Mouse (Mus musculus) left cerebral cortex, postnatal 4 days (tissue): ENCODE results near the gene Serinc4. TPM values are rescaled to one million over a fixed set of nuclear protein-coding genes. Genes with fewer than 3 reads are reported as not detected.
"Not testable (repeated sequence)": the region's sequence is repeated elsewhere in the genome, so short reads cannot be mapped to it uniquely, and the experiment has no call there.

Source experiments
- DNase-seq: peaks from one replicate; pipeline ENCODE4 v3.0.0-alpha.2; 2022
- intact Hi-C: fragments of 180-260 bp; cut with DNase I; formaldehyde crosslinking; loops from one replicate; pipeline ENCODE4 v1.15.1; 2025
- total RNA-seq, 2 experiments: library from RNA; stranded (reverse); gene quantifications; 2 replicates each; pipeline ENCODE4 v1.2.3; 2021

The Serinc4 gene
- 1 to 10 TPM; 2.7 to 3.0 TPM for total RNA-seq

- intact Hi-C loops = no loop called here
- DNase-seq = peak; percentile 81
Measured at GRCm38 (mm10) chr2:121456692-121457642, at the start of gene Serinc4. Gene Serinc4 (minus strand): TSS chr2:121456781.

GRCm38 (mm10) chr2:121501550-121501949 is 45.0 kb upstream of the Serinc4 start:
- DNase-seq, intact Hi-C loops: not testable (repeated sequence)

DNA sequence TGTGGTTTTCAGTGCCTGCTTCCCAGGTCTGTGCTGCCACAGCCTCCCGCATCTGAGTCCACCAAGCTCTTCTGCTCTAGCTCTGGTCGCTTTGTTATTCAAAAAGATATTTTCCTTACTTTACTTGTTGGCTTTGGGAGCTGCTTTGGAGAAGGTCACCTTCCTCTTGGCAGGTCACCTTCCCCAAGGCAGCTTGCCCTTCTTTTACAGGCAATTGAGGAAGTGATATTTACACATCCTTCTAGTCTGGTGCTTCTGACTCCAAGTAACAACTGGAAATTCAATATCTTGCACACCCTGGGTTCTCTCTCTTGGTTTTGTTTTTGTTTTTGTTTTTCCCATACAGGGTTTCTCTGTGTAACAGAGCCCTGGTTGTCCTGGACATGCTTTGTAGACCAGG is 27.8 kb upstream of the Serinc4 start:
- intact Hi-C loops, DNase-seq: not testable (repeated sequence)

DNA sequence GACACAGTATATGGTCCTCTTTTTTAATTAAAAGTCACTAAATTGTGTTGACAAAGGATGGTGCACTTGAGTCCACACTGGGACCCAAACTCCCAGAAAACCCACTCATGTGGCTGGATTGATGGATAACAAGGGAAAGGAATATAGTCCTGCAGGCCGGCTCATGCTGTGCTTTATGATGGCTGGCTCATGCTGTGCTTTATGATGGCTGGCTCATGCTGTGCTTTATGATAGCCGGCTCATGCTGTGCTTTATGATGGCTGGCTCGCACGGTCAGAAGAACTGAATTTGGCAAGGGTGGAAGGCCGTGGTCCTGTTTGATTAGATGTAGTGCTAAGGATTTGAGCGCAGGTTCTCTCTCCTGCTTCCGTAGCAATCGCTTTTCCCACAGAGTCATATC is 27.0 kb upstream of the Serinc4 start:
- DNase-seq = no peak
- intact Hi-C loops = no loop called here

DNA sequence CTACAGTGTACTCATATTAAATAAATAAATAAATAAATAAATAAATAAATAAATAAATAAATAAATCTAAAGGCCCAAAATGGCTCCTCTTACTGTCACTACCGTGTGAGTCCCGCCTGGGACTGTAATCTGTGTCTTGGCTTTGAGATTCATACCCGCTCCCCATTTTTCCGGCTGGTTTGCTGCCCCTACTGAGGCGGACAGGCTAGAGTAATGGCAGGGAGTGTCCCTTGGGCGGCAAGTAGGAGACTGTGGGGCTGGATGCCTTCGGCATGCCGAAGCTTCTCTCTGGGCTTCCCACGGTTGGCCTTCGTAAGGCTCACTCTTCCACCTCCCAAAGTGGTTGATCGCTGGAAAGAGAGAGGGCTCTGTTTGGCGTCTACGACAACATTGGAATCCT is 24.3 kb upstream of the Serinc4 start:
- DNase-seq, intact Hi-C loops: not testable (repeated sequence)

DNA sequence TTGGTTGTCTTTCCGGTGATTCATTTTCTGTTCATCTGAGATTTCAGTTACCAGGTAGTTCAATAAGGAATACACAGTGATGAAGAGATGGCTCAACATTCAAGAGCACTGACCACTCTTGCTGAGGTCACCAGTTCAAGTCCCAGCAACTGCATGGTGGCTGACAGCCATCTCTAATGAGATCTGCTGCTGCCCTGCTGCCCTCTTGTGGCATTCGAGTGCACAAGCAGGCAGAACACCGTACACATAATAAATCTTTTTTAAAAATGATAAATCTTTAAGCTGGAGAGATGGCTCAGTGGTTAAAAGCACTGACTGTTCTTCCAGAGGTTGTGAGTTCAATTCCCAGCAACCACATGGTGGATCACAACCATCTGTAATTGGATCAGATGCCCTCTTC is 23.9 kb upstream of the Serinc4 start:
- intact Hi-C loops = no loop called here

GRCm38 (mm10) chr2:121477491-121478266 is 21.1 kb upstream of the Serinc4 start:
- DNase-seq = no peak
- intact Hi-C loops = no loop called here

More for the DNA sequence above, 23.9 kb upstream of the Serinc4 start:
- DNase-seq = no peak

- intact Hi-C loops, DNase-seq: not testable (repeated sequence)
Measured at GRCm38 (mm10) chr2:121475306-121475705, 18.7 kb upstream of the Serinc4 start.

GRCm38 (mm10) chr2:121474180-121474535 is 17.6 kb upstream of the Serinc4 start:
- intact Hi-C loops = no loop called here

DNA sequence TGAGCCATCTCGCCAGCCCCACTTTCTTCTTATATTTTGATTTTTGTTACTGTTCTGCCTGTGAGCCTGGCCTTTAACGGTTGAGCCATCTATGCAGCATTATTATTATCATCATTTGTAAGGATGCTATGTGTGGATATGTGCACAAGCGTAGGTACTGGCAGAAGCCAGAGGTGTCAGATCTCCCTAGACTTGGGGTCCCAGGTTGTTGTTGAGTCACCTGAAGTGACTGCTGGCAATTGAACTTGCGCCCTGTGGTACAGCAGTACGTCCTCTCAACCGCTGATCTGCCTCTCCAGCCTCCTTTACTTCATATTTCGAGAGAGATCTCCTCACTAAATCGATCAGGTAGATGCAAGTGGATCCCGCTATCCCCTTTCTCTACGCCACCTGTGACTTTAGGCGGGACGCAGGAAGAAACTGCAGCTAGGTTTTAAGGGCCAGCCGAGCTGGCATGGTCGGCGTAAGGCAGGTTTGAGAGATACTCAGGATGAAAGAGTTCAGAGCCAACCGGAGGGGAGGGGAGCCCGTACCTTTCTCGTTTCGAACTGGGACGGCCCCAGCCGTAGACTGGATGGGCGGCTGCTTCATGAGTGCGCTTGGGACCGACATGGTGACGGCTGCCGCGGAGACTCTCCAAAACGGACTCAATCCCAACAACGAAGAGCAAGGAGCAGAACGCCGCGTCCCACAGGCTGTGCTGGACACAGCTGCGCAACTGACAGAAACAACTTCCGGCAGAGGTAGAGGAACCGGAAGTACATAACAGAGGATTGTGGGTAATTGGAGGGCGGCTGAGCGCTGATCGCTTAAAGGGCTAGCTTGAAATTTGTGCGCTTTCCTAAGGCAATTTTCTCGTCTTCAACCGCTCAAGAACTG is 17.0 kb upstream of the Serinc4 start, which contains the start of gene Mfap1b:
TSS of gene Mfap1b (minus strand) at position 767 of the 879 bp plus-strand sequence.
- intact Hi-C loops = not testable (repeated sequence)
- peak; percentile 77 for DNase-seq

More at GRCm38 (mm10) chr2:121474180-121474535, 17.6 kb upstream of the Serinc4 start:
- DNase-seq = no peak

DNA sequence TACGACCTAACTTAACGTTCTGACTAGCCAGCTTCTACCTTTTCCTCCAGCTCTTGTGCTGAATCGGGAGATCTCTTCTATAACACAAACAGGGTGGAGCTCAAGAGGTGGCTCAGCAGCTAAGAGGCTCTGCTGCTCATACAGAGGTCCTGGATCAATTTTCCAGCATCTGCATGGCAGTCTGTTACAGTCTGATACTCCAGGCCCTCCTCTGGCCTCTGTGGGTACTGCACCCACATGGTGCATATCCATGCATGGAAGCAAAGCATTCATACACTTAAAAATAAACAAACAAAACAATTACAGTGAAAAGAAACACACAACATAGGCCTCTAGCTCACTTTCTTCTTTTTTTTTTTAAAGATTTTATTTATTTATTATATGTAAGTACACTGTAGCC is 16.2 kb upstream of the Serinc4 start:
- DNase-seq, intact Hi-C loops: not testable (repeated sequence)

DNA sequence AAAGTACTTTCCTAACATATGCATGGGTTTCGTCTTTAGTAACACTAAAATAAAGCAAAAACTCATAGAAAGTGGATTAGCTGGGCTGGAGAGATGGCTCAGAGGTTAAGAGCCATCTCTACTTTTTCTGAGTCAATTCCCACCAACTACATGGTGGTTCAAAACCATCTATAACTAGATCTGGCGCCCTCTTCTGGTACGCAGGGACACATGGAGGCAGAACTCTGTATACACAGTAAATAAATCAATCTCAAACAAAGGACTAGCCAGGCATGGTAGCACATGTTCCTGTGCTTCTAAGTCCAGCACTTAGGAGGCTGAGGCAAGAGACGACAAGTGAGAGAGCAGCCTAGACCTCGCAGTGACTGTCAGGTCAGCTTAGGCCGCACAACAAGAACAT is 12.4 kb upstream of the Serinc4 start:
- intact Hi-C loops, DNase-seq: not testable (repeated sequence)

DNA sequence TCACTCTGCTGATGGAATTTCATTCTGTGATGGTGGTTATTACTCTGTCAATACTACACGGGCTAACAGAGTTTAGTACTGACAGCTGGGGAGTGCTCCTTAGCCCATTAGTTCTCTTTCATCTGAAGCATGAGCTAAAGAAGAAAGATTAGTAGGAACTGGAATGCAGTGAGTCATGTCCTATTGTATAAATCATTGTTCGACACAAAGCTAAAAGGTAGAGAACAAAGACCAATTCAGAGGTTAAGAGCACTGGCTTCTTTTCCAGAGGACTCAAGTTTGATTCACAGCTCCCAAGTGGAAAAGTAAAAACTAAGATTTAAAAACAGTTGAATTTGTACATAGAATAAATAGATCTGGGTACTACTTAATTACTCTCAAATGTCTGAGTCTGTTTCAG is 3.5 kb upstream of the Serinc4 start:
- intact Hi-C loops = no loop called here

GRCm38 (mm10) chr2:121455534-121455933 is 1.0 kb downstream of the Serinc4 start:
- intact Hi-C loops = no loop called here
- DNase-seq = no peak

More for the DNA sequence above, 3.5 kb upstream of the Serinc4 start:
- no peak for DNase-seq

- DNase-seq = no peak
- intact Hi-C loops = no loop called here
Measured at GRCm38 (mm10) chr2:121453917-121454316, 2.7 kb downstream of the Serinc4 start.

GRCm38 (mm10) chr2:121452990-121453389 is 3.6 kb downstream of the Serinc4 start, which contains the start of gene Hypk:
Gene Hypk (plus strand): TSS chr2:121453290.
- intact Hi-C loops = no loop called here
- DNase-seq = no peak

- intact Hi-C loops = no loop called here
- DNase-seq = no peak
Measured at GRCm38 (mm10) chr2:121452361-121452760, 4.2 kb downstream of the Serinc4 start.

GRCm38 (mm10) chr2:121450093-121450492 is 6.5 kb downstream of the Serinc4 start:
- DNase-seq = no peak
- intact Hi-C loops = no loop called here

GRCm38 (mm10) chr2:121449545-121450011 is 7.0 kb downstream of the Serinc4 start:
- DNase-seq = no peak
- intact Hi-C loops = no loop called here
